Mouse (Mus musculus) embryonic fibroblast, embryonic 13.5 days (primary cell): ENCODE results near the gene Shbg. TPM values are rescaled to one million over a fixed set of nuclear protein-coding genes. Genes with fewer than 3 reads are reported as not detected.

Experiments used
- H3K27ac ChIP-seq: 2 replicates; pipeline ENCODE4 v1.5.1; 2012; ENCODE audit warnings: low read length, control low read depth, inconsistent platforms; ENCODE audit not compliant: insufficient read depth
- H3K4me1 ChIP-seq: 2 replicates; pipeline ENCODE4 v1.6.1; 2011; ENCODE audit warnings: low read length; ENCODE audit not compliant: control insufficient read depth, insufficient read depth
- H3K4me3 ChIP-seq: 2 replicates; pipeline ENCODE4 v1.5.1; 2011; ENCODE audit warnings: mild to moderate bottlenecking, control low read depth, low read length; ENCODE audit not compliant: insufficient read depth
- CTCF ChIP-seq: IDR thresholded peaks from 2 replicates; pipeline ENCODE4 v1.5.1; 2011; ENCODE audit warnings: mild to moderate bottlenecking, control low read depth, low read length, moderate library complexity, borderline replicate concordance; ENCODE audit not compliant: insufficient read depth
- POLR2A ChIP-seq: IDR thresholded peaks from 2 replicates; pipeline ENCODE4 v1.6.1; 2011; ENCODE audit warnings: low read depth, mild to moderate bottlenecking, control low read depth, low read length, moderate library complexity
- polyA plus RNA-seq: library from polyadenylated mRNA; stranded (reverse); fragments of >200 nt; gene quantifications from 2 replicates; pipeline ENCODE4 v1.2.4, GENCODE M21; 2011; ENCODE audit warnings: low read depth; ENCODE audit not compliant: missing spikeins, insufficient read length

Shbg gene
- polyA plus RNA-seq, 1 experiment = not detected

GRCm38 (mm10) chr11:69585718-69586325 lies 31.9 kb downstream of the Shbg start:
- Histone ChIP-seq H3K4me3 (no peak overlapping the region), H3K4me1 (peaks cover 10% of the 10 kb centered on the region), H3K27ac (no peak overlapping the region)
- no peak for TF ChIP-seq POLR2A
- TF ChIP-seq CTCF = no peak

GRCm38 (mm10) chr11:69584937-69585336 lies 32.8 kb downstream of the Shbg start:
- TF ChIP-seq POLR2A (no peak), CTCF (no peak)
- H3K4me1 ChIP-seq = peaks cover 10% of the 10 kb centered on the region
- H3K27ac ChIP-seq = no peak overlapping the region
- no peak overlapping the region for H3K4me3 ChIP-seq

GRCm38 (mm10) chr11:69584008-69584407 lies 33.7 kb downstream of the Shbg start:
- TF ChIP-seq CTCF = no peak
- no peak for TF ChIP-seq POLR2A
- Histone ChIP-seq H3K4me1 (peaks cover 10% of the 10 kb centered on the region), H3K27ac (no peak overlapping the region), H3K4me3 (no peak overlapping the region)

GRCm38 (mm10) chr11:69582230-69582805 lies 35.4 kb downstream of the Shbg start:
- H3K4me1 ChIP-seq = peaks cover 15% of the 10 kb centered on the region
- H3K27ac ChIP-seq = no peak overlapping the region
- no peak for TF ChIP-seq CTCF
- TF ChIP-seq POLR2A = no peak
- peak overlapping the region; percentile 42 for H3K4me3 ChIP-seq

GRCm38 (mm10) chr11:69581814-69582213 lies 35.9 kb downstream of the Shbg start:
- Histone ChIP-seq H3K4me3 (peak overlapping the region; percentile 90), H3K4me1 (peaks cover 18% of the 10 kb centered on the region), H3K27ac (peak overlapping the region; percentile 75)
- no peak for TF ChIP-seq CTCF
- TF ChIP-seq POLR2A = no peak

GRCm38 (mm10) chr11:69581147-69581688 lies 36.5 kb downstream of the Shbg start:
- peaks cover 18% of the 10 kb centered on the region for H3K4me1 ChIP-seq
- TF ChIP-seq CTCF (no peak), POLR2A (peak; percentile 60)
- peak overlapping the region; percentile 93 for H3K27ac ChIP-seq
- peak overlapping the region; percentile 90 for H3K4me3 ChIP-seq

GRCm38 (mm10) chr11:69580572-69581146 lies 37.0 kb downstream of the Shbg start:
- Histone ChIP-seq H3K4me3 (peak overlapping the region; percentile 90), H3K27ac (peak overlapping the region; percentile 93), H3K4me1 (peaks cover 18% of the 10 kb centered on the region)
- TF ChIP-seq CTCF (no peak), POLR2A (peak; percentile 23)

- peak within 1 kb of the TSS; percentile 90 for H3K4me3 ChIP-seq
- peak within 1 kb of the TSS; percentile 93 for H3K27ac ChIP-seq
- H3K4me1 ChIP-seq = peaks cover 18% of the 10 kb centered on the region
- TF ChIP-seq POLR2A (peak; percentile 92), CTCF (no peak)
Measured at GRCm38 (mm10) chr11:69580091-69580514, 37.6 kb downstream of the Shbg start, which contains the start of the genes Wrap53 and Trp53. Gene Wrap53 (minus strand): TSS chr11:69580255. Gene Trp53 (plus strand): TSS chr11:69580359.

- peak overlapping the region; percentile 81 for H3K4me3 ChIP-seq
- peak; percentile 73 for TF ChIP-seq POLR2A
- TF ChIP-seq CTCF = peak; percentile 68
- peaks cover 18% of the 10 kb centered on the region for H3K4me1 ChIP-seq
- peak overlapping the region; percentile 88 for H3K27ac ChIP-seq
Measured at GRCm38 (mm10) chr11:69579128-69580017, 38.3 kb downstream of the Shbg start.
